Mouse (Mus musculus) spleen, postnatal 0 days (tissue): Measurements from ENCODE around the gene Lsm8. TPM values are rescaled to one million over a fixed set of nuclear protein-coding genes. Genes with fewer than 3 reads are reported as not detected.

Experiments used
- polyA plus RNA-seq: library from polyadenylated mRNA; unstranded; fragments of >200 nt; fragmentation: Nextera tagmentation; extraction: Ambion mirVana; gene quantifications from 2 replicates; pipeline ENCODE4 v1.2.1, GENCODE M21; 2015

The Lsm8 gene
- polyA plus RNA-seq = 139 and 140 TPM in 2 replicates

DNA sequence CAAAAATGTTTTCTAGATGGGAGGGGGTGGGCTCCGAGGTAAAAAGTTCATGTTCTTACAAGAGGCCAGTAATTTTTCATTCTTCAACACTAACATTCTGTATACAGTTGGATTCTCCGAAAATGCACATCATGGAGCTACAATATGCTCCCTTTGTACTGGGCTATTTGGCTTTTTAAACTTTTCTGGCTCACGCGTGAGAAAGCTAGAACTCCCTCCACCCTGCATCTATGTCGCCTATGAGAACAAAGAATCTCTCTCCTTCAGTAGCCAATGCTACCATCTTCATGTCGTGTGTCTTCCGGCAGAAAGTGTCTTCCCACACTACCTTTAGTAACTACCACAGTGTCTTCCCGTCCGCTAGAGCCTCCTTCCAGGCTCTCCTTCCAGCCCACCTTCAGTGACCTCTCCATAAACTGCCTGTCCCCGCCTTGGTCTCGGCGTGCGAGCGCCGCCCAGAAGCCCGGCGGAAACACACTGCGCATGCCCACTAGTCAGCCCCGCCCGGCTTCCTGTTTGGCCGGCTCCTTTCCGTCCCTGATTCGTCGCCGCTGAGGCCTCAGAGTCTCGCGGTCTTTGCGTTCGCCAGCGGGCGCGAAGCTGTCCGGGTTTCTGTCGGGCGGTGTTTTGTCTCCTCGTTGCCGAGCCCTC lies at the start of gene Lsm8:
Lsm8 (plus strand) TSS at position 529 of the 651 bp plus-strand sequence.

DNA sequence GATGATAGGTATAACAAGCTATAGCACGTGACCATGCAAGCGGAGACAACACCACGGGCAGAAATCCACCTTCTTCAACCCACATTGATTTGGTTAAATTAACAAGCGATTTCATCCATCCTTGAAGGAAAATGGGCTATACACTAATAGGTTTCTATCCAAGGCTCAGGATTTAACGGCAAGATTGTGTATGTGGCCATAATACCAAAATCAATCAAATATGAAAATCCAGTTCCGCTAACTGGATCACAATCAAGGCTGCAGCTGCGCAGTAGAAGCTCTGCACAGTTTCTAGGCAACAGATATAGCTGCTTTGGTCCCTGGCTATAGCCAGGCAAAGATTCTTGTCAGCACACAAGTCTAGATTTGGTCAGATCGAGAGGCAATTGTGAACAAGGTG lies 17.6 kb downstream of the Lsm8 start, which contains the start of gene Ankrd7:
Ankrd7 (plus strand) TSS at position 301 of the 400 bp plus-strand sequence.

Other genes starting within 250 kb of the Lsm8 start
- gene Ankrd7, start 17.7 kb downstream of the Lsm8 start, polyA plus RNA-seq = 0.13 and 0.18 TPM in 2 replicates